Mouse (Mus musculus): ENCODE measurements around the gene Tbrg4.

GRCm38 (mm10) chr11:6576151-6576550, 49.7 kb downstream of the Tbrg4 start:
- TF ChIP-seq CTCF (IDR thresholded peaks at IDR 0.05; ENCODE audit: low read depth, low read length) (no peak), POLR2A (IDR thresholded peaks at IDR 0.05; ENCODE audit: extremely low read depth, insufficient read depth, low read length) (no peak)

Data from liver, adult 2 months (tissue).